Mouse (Mus musculus) neural tube, embryonic 14.5 days (tissue): Measurements from ENCODE around the gene Gm17349. TPM values are rescaled to one million over a fixed set of nuclear protein-coding genes. Genes with fewer than 3 reads are reported as not detected.

Experiments
- ATAC-seq: fragments of 200-750 bp; cut with Nextera tagmentation; 2 replicates; pipeline ENCODE4 v1.8.0; 2017; ENCODE audit warnings: low read depth, mild to moderate bottlenecking, moderate TSS enrichment, moderate library complexity
- H3K27ac ChIP-seq: fragments of 300-500 bp; sonication (generic); 2 replicates; pipeline ENCODE4 v1.5.1; 2014; ENCODE audit warnings: low read depth, mild to moderate bottlenecking, control low read depth, low read length, moderate library complexity, mixed read lengths
- H3K27me3 ChIP-seq: fragments of 300-500 bp; sonication (generic); 2 replicates; pipeline ENCODE4 v1.6.1; 2014; ENCODE audit warnings: low read length; ENCODE audit not compliant: control insufficient read depth, insufficient read depth
- H3K36me3 ChIP-seq: fragments of 300-500 bp; sonication (generic); 2 replicates; pipeline ENCODE4 v1.6.1; 2014; ENCODE audit warnings: low read length, mixed read lengths; ENCODE audit not compliant: control insufficient read depth, insufficient read depth
- H3K4me1 ChIP-seq: fragments of 300-500 bp; sonication (generic); 2 replicates; pipeline ENCODE4 v1.6.1; 2014; ENCODE audit warnings: low read length; ENCODE audit not compliant: control insufficient read depth, insufficient read depth
- H3K4me2 ChIP-seq: fragments of 300-500 bp; sonication (generic); 2 replicates; pipeline ENCODE4 v1.6.1; 2014; ENCODE audit warnings: mild to moderate bottlenecking, low read depth, low read length, control low read depth
- H3K4me3 ChIP-seq: fragments of 300-500 bp; sonication (generic); 2 replicates; pipeline ENCODE4 v1.5.1; 2014; ENCODE audit warnings: low read depth, low read length, control low read depth, mixed read lengths
- H3K9ac ChIP-seq: fragments of 300-500 bp; sonication (generic); replicated peaks from 2 replicates; pipeline ENCODE4 v1.6.1; 2014; ENCODE audit warnings: low read depth, mild to moderate bottlenecking, control low read depth, low read length, mixed read lengths
- H3K9me3 ChIP-seq: fragments of 300-500 bp; sonication (generic); 2 replicates; pipeline ENCODE4 v1.6.1; 2016; ENCODE audit warnings: low read length; ENCODE audit not compliant: control insufficient read depth
- WGBS: fragments of 180-500 bp; shearing (Covaris S2); extraction: QIAGEN DNeasy Blood & Tissue Kit; methylation state at CpG from one replicate; pipeline ENCODE4 v1.1.7; 2014; 5-methylcytosine and 5-hydroxymethylcytosine counted together
- polyA plus RNA-seq: library from polyadenylated mRNA; unstranded; fragments of >200 nt; fragmentation: Nextera tagmentation; extraction: Ambion mirVana; gene quantifications from 2 replicates; pipeline ENCODE4 v1.2.1, GENCODE M21; 2014

Gm17349 gene
- polyA plus RNA-seq, 1 experiment from 2014 or later = not detected

GRCm38 (mm10) chr15:99714206-99714605 lies 8.9 kb upstream of the Gm17349 start:
- Histone ChIP-seq H3K4me2 (no peak overlapping the region), H3K4me1 (peaks cover 3% of the 10 kb centered on the region; the same call in 1 of the 2 replicates), H3K9ac (no peak overlapping the region), H3K36me3 (peaks cover 52% of the 10 kb centered on the region), H3K9me3 (no peaks in the 10 kb centered on the region), H3K4me3 (no peak overlapping the region), H3K27me3 (no peaks in the 10 kb centered on the region), H3K27ac (peak overlapping the region; percentile 52)
- ATAC-seq = no peak
- 53% methylated on average over 4 of the region's 4 CpGs for WGBS

- WGBS = 69% methylated on average over 3 of the region's 3 CpGs
- ATAC-seq = no peak
- no peak overlapping the region for H3K4me2 ChIP-seq
- peaks cover 3% of the 10 kb centered on the region; the same call in 1 of the 2 replicates for H3K4me1 ChIP-seq
- no peak overlapping the region; the same call in 1 of the 2 replicates for H3K27ac ChIP-seq
- no peaks in the 10 kb centered on the region for H3K27me3 ChIP-seq
- no peaks in the 10 kb centered on the region for H3K9me3 ChIP-seq
- peaks cover 58% of the 10 kb centered on the region for H3K36me3 ChIP-seq
- H3K4me3 ChIP-seq = no peak overlapping the region
- no peak overlapping the region for H3K9ac ChIP-seq
Observed at GRCm38 (mm10) chr15:99713569-99713968, 8.3 kb upstream of the Gm17349 start.

DNA sequence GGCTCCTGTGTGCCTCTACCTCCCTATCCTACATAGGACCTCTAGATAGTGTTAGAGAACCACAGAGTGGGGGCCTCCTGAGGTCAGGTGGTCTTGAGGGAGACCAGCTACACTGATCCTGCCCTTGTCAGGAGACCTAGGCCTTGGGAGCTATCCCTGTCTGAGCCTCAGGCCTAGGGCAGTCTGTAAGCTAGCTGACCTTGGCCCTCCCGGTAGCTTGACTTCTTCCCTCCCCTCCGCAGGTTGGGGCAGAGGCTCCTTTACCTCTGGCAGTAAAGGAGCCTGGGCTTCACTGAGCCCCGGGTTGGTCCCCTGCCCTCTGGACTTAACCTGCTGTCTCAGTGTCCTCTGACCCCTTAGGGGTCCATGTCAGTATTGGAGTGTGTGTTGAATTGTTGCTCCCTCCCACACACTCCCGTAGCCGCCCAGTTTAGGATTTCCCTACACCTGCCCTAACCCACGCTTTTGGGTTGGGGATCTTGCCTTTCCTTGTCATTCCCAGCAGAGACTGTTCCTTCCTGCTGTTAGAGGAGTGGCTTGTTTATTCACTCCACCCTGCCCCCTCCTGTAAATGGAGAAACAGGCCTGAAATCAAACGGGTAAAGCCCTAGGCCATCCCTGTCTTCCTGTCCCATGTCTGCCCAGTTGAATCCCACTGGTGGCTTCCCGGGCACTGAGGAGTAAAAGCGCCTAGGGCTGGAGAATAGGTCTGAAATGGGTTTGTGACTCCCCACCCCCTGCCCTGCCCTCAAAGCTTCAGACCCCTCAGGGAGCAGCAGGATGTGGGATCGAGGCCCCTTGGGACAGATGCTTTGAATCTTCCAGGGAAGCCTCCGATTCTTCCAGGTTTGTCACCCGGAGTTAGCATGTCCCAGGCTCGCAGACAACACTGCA lies 7.6 kb upstream of the Gm17349 start:
- H3K27me3 ChIP-seq = no peaks in the 10 kb centered on the region
- ATAC-seq = no peak
- no peaks in the 10 kb centered on the region for H3K9me3 ChIP-seq
- H3K9ac ChIP-seq = no peak overlapping the region
- WGBS = 69% methylated on average over 13 of the region's 13 CpGs
- no peak overlapping the region for H3K4me3 ChIP-seq
- H3K4me1 ChIP-seq = peaks cover 3% of the 10 kb centered on the region; the same call in 1 of the 2 replicates
- H3K27ac ChIP-seq = no peak overlapping the region
- no peak overlapping the region for H3K4me2 ChIP-seq
- peaks cover 61% of the 10 kb centered on the region for H3K36me3 ChIP-seq

DNA sequence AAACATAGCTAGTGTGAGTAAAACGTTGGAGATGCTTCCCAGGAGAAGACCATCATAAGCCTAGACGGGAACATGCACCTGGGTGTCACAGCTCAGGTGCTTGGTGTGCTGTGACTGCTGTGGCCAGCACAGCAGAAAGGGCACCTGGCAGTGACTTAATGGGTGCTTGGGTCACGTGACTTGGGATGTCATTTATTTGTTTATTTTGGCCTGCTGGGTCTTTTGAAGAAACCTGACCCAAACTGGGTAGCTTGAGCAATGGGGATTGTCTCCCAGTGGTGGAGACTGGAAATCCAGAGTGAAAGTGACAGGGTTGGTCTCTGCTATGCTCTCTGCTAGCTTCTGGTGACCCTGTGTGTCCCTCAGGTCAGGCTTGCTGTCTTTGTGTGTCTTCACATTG lies 6.2 kb upstream of the Gm17349 start:
- Histone ChIP-seq H3K4me1 (peaks cover 3% of the 10 kb centered on the region; the same call in 1 of the 2 replicates), H3K9ac (no peak overlapping the region), H3K27ac (no peak overlapping the region), H3K9me3 (no peaks in the 10 kb centered on the region), H3K27me3 (no peaks in the 10 kb centered on the region), H3K4me3 (no peak overlapping the region), H3K36me3 (peaks cover 73% of the 10 kb centered on the region), H3K4me2 (no peak overlapping the region)
- ATAC-seq = no peak
- 76% methylated on average over 3 of the region's 3 CpGs for WGBS

DNA sequence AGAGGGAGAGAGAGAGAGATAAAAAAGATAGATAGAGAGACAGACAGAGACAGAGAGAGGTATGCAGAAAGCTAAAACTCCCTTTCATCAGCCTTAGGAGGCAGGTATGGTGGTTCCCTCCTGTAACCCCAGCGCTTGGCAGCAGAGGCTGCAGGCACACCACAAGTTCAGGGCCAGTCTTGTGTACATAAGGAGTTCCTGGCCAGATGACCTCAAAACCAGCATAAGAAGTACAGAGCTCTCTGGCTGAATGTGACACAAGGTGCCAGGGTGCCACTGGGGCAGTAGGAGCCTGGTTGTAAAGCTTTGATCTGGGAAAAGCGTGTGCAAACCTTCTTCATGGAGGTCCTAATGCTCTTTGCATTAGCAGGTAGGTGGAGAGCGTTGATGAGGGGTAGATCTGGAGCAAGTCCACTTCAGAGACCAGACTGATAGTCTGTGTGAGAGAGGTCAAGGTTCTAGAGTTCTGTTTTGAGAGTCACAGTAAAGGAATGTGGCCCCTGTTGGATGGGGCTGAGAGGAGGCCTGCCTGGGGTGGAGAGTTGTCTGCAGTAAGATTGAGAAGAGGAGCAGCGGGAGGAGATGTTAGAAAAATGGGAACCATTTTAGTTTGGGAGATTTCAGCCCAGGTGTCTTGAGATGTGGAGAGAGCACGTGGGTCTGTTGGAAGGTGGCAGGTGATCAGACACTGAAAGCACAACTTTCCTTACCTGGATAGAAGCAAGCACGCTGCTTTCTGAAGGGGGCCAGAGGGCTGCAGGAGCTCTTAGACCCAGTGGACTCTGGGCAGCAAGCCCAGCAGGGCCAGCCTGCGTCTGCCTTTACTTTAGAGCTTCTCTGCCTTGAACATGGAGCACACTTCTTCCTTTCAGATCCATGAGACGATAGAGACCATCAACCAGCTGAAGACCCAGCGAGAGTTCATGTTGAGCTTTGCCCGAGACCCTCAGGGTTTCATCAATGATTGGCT lies 5.2 kb upstream of the Gm17349 start:
- WGBS = 95% methylated on average over 10 of the region's 10 CpGs
- no peak for ATAC-seq
- no peak overlapping the region for H3K27ac ChIP-seq
- H3K9me3 ChIP-seq = no peaks in the 10 kb centered on the region
- H3K4me1 ChIP-seq = no peaks in the 10 kb centered on the region; the same call in 1 of the 2 replicates
- no peaks in the 10 kb centered on the region for H3K27me3 ChIP-seq
- H3K9ac ChIP-seq = no peak overlapping the region
- no peak overlapping the region for H3K4me3 ChIP-seq
- H3K4me2 ChIP-seq = no peak overlapping the region
- peaks cover 80% of the 10 kb centered on the region for H3K36me3 ChIP-seq

GRCm38 (mm10) chr15:99708176-99708575 lies 2.9 kb upstream of the Gm17349 start:
- ATAC-seq = no peak
- WGBS = 96% methylated on average over 13 of the region's 13 CpGs
- H3K9ac ChIP-seq = no peak overlapping the region
- H3K4me1 ChIP-seq = peaks cover 19% of the 10 kb centered on the region
- no peak overlapping the region for H3K4me2 ChIP-seq
- H3K27me3 ChIP-seq = no peaks in the 10 kb centered on the region
- H3K27ac ChIP-seq = no peak overlapping the region
- no peak overlapping the region for H3K4me3 ChIP-seq
- peaks cover 76% of the 10 kb centered on the region for H3K36me3 ChIP-seq
- no peaks in the 10 kb centered on the region for H3K9me3 ChIP-seq

GRCm38 (mm10) chr15:99704881-99705280 lies 409 bp downstream of the Gm17349 start:
- H3K36me3 ChIP-seq = peaks cover 44% of the 10 kb centered on the region
- peak overlapping the region; percentile 78 for H3K4me3 ChIP-seq
- peak overlapping the region; percentile 99 for H3K4me2 ChIP-seq
- no peak for ATAC-seq
- WGBS = 14% methylated on average over 7 of the region's 7 CpGs
- H3K9me3 ChIP-seq = no peaks in the 10 kb centered on the region
- no peaks in the 10 kb centered on the region for H3K27me3 ChIP-seq
- H3K27ac ChIP-seq = peak overlapping the region; percentile 99
- H3K4me1 ChIP-seq = peaks cover 24% of the 10 kb centered on the region
- peak overlapping the region; percentile 98 for H3K9ac ChIP-seq

DNA sequence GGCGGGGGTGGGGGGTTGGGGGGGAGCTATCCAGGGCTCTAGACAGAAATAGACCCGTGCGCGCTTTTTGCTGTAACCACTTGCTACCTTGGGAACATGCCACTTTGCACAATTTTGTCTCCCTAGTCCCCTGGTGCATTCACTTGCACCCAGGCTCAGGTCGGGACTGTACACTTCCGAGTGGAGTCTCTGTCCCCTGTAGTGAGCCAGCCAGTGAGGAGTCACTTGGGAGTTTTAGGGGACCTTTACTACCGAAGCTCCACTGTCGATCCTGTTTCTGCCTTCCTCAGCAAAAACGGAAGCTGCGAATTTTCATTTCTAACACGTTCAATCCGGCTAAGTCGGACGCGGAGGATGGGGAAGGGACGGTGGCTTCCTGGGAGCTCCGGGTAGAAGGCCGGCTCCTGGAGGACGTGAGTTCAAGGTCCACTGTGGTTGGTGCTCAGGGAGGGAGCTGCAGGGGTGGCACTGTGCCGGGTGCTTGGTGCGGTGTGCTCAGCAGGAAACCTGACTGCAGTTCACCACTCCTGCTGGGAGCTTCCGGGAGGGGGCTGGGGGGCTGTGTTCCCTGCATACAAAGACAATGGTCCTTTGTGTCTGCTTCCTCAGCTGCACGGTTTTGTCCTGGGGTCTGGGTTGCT lies 1.1 kb downstream of the Gm17349 start:
- no peak for ATAC-seq

More for the DNA sequence above, 1.1 kb downstream of the Gm17349 start:
- no peaks in the 10 kb centered on the region for H3K27me3 ChIP-seq
- peak overlapping the region; percentile 99 for H3K4me2 ChIP-seq
- H3K36me3 ChIP-seq = peaks cover 39% of the 10 kb centered on the region
- WGBS = 16% methylated on average over 23 of the region's 23 CpGs
- peaks cover 24% of the 10 kb centered on the region for H3K4me1 ChIP-seq
- no peaks in the 10 kb centered on the region for H3K9me3 ChIP-seq
- H3K9ac ChIP-seq = peak overlapping the region; percentile 98
- H3K4me3 ChIP-seq = peak overlapping the region; percentile 78
- peak overlapping the region; percentile 99 for H3K27ac ChIP-seq
